Mouse (Mus musculus): Measurements from ENCODE around the gene Pex5. TPM values are rescaled to one million over a fixed set of nuclear protein-coding genes. Genes with fewer than 3 reads are reported as not detected.

The Pex5 gene
- polyA plus RNA-seq, 1 experiment from 2014 or later = 46.9 TPM

GRCm38 (mm10) chr6:124364328-124364727 lies 50.5 kb downstream of the Pex5 start:
- Histone ChIP-seq H3K27me3 (ENCODE audit: control insufficient read depth, insufficient read depth, low read length) (no peaks in the 10 kb centered on the region), H3K9ac (ENCODE audit: low read length) (no peak overlapping the region), H3K9me3 (ENCODE audit: control insufficient read depth, low read length) (no peaks in the 10 kb centered on the region), H3K4me2 (ENCODE audit: low read depth, low read length, severe bottlenecking) (no peak overlapping the region), H3K4me3 (ENCODE audit: low read depth, low read length) (no peak overlapping the region), H3K36me3 (ENCODE audit: control insufficient read depth, insufficient read depth, low read length) (no peaks in the 10 kb centered on the region), H3K4me1 (replicated peaks; ENCODE audit: control insufficient read depth, insufficient read depth, low read length) (no peaks in the 10 kb centered on the region), H3K27ac (ENCODE audit: low read depth, low read length) (no peak overlapping the region)
- WGBS = 52% methylated on average over 5 of the region's 5 CpGs
- DNase-seq (ENCODE audit: low spot score) (no peak), ATAC-seq (replicated peaks; ENCODE audit: low FRiP score) (no peak)

GRCm38 (mm10) chr6:124360549-124360948 lies 54.3 kb downstream of the Pex5 start:
- Histone ChIP-seq H3K9ac (ENCODE audit: low read length) (no peak overlapping the region), H3K4me1 (replicated peaks; ENCODE audit: control insufficient read depth, insufficient read depth, low read length) (no peaks in the 10 kb centered on the region), H3K4me2 (ENCODE audit: low read depth, low read length, severe bottlenecking) (no peak overlapping the region), H3K27ac (ENCODE audit: low read depth, low read length) (no peak overlapping the region), H3K4me3 (ENCODE audit: low read depth, low read length) (no peak overlapping the region), H3K9me3 (ENCODE audit: control insufficient read depth, low read length) (no peaks in the 10 kb centered on the region), H3K27me3 (ENCODE audit: control insufficient read depth, insufficient read depth, low read length) (no peaks in the 10 kb centered on the region), H3K36me3 (ENCODE audit: control insufficient read depth, insufficient read depth, low read length) (no peaks in the 10 kb centered on the region)
- DNase-seq (ENCODE audit: low spot score) (no peak), ATAC-seq (replicated peaks; ENCODE audit: low FRiP score) (no peak)
- 55% methylated on average over 6 of the region's 6 CpGs for WGBS

GRCm38 (mm10) chr6:124358953-124359352 lies 55.9 kb downstream of the Pex5 start:
- Histone ChIP-seq H3K36me3 (ENCODE audit: control insufficient read depth, insufficient read depth, low read length) (no peaks in the 10 kb centered on the region), H3K27me3 (ENCODE audit: control insufficient read depth, insufficient read depth, low read length) (no peaks in the 10 kb centered on the region)

GRCm38 (mm10) chr6:124353246-124353645 lies 61.6 kb downstream of the Pex5 start:
- no peaks in the 10 kb centered on the region for H3K27me3 ChIP-seq (ENCODE audit: control insufficient read depth, insufficient read depth, low read length)
- no peak for DNase-seq (ENCODE audit: low spot score)
- no peak overlapping the region for H3K9ac ChIP-seq (ENCODE audit: low read length)
- ATAC-seq (replicated peaks; ENCODE audit: low FRiP score) = no peak
- H3K27ac ChIP-seq (ENCODE audit: low read depth, low read length) = no peak overlapping the region
- H3K9me3 ChIP-seq (ENCODE audit: control insufficient read depth, low read length) = no peaks in the 10 kb centered on the region
- H3K4me2 ChIP-seq (ENCODE audit: low read depth, low read length, severe bottlenecking) = no peak overlapping the region
- H3K4me1 ChIP-seq (replicated peaks; ENCODE audit: control insufficient read depth, insufficient read depth, low read length) = no peaks in the 10 kb centered on the region
- no peak overlapping the region for H3K4me3 ChIP-seq (ENCODE audit: low read depth, low read length)
- no peaks in the 10 kb centered on the region for H3K36me3 ChIP-seq (ENCODE audit: control insufficient read depth, insufficient read depth, low read length)
- WGBS = 85% methylated on average over 2 of the region's 2 CpGs

More at GRCm38 (mm10) chr6:124358953-124359352, 55.9 kb downstream of the Pex5 start:
- no peaks in the 10 kb centered on the region for H3K4me1 ChIP-seq (replicated peaks; ENCODE audit: control insufficient read depth, insufficient read depth, low read length)
- no peak for ATAC-seq (replicated peaks; ENCODE audit: low FRiP score)
- H3K4me3 ChIP-seq (ENCODE audit: low read depth, low read length) = no peak overlapping the region
- DNase-seq (ENCODE audit: low spot score) = no peak
- H3K27ac ChIP-seq (ENCODE audit: low read depth, low read length) = no peak overlapping the region
- H3K9me3 ChIP-seq (ENCODE audit: control insufficient read depth, low read length) = no peaks in the 10 kb centered on the region
- no peak overlapping the region for H3K9ac ChIP-seq (ENCODE audit: low read length)
- no peak overlapping the region for H3K4me2 ChIP-seq (ENCODE audit: low read depth, low read length, severe bottlenecking)
- 86% methylated on average over 6 of the region's 6 CpGs for WGBS

Other genes with a start within 250 kb of the Pex5 start
- not detected in 2 replicates for gene Vmn2r27, start 183.2 kb downstream of the Pex5 start, polyA plus RNA-seq (2014; fragmentation: Nextera tagmentation; extraction: Ambion mirVana)
- not detected in 2 replicates for gene Cd163, start 110.4 kb downstream of the Pex5 start, polyA plus RNA-seq (2014; fragmentation: Nextera tagmentation; extraction: Ambion mirVana)
- gene Clstn3, start 49.7 kb upstream of the Pex5 start, polyA plus RNA-seq (2014; fragmentation: Nextera tagmentation; extraction: Ambion mirVana) = 12.8 and 15.2 TPM in 2 replicates
- gene C1rl, start 78.0 kb upstream of the Pex5 start, polyA plus RNA-seq (2014; fragmentation: Nextera tagmentation; extraction: Ambion mirVana) = 0.08 and 0.21 TPM in 2 replicates
- 0.08 and 0.35 TPM in 2 replicates for gene C1ra, start 97.3 kb upstream of the Pex5 start, polyA plus RNA-seq (2014; fragmentation: Nextera tagmentation; extraction: Ambion mirVana)
- 0.33 TPM in 1 of 2 replicates, not detected in the other for gene C1s1, start 127.3 kb upstream of the Pex5 start, polyA plus RNA-seq (2014; fragmentation: Nextera tagmentation; extraction: Ambion mirVana)
- gene C1rb, start 155.2 kb upstream of the Pex5 start, polyA plus RNA-seq (2014; fragmentation: Nextera tagmentation; extraction: Ambion mirVana) = not detected in 2 replicates
- gene C1s2, start 221.0 kb upstream of the Pex5 start, polyA plus RNA-seq (2014; fragmentation: Nextera tagmentation; extraction: Ambion mirVana) = not detected in 2 replicates
- gene Lpcat3, start 248.0 kb upstream of the Pex5 start, polyA plus RNA-seq (2014; fragmentation: Nextera tagmentation; extraction: Ambion mirVana) = 34.3 and 35.5 TPM in 2 replicates

Measured in forebrain, embryonic 11.5 days (tissue).